Mouse (Mus musculus): ENCODE measurements around the gene Vdr. TPM values are rescaled to one million over a fixed set of nuclear protein-coding genes. Genes with fewer than 3 reads are reported as not detected.

Vdr gene
- polyA plus RNA-seq, 1 experiment from 2014 or later: 8.1 TPM

DNA sequence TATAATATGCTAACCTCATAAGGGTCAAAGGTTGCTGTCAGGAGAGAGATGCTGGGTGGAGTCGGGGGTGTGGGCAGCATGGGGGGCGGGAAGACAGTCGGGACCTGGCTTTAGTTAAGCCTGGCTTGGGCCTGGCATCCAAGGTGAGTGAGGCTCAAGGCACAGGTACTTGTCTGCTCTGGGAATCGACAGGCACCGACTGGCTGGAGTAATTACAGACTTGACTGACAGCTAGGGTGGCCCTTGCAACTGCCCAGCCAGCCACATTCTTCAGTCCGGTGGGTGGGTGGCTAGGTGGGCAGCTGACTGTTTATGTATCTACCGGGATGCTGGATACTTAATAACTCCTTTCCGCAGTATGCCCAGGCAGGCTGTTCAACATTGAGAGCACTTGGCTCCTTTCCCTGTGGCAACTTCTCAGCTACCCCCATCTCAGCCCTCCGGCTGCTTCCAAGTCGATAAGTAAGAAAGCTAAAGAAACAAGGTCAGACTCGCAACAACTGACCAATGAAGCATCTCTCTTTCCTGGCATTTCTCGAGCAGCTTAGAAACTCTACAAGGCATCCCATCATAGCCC, 10.0 kb downstream of the Vdr start:
- Histone ChIP-seq H3K4me2 (replicated peaks) (no peak overlapping the region), H3K9me3 (replicated peaks) (no peaks in the 10 kb centered on the region), H3K27me3 (peaks cover 6% of the 10 kb centered on the region; the same call in 1 of the 2 replicates), H3K4me3 (replicated peaks) (no peak overlapping the region), H3K9ac (no peak overlapping the region), H3K4me1 (peaks cover 23% of the 10 kb centered on the region), H3K27ac (replicated peaks) (no peak overlapping the region), H3K36me3 (no peaks in the 10 kb centered on the region)
- no peak for ATAC-seq (ENCODE audit: insufficient number of reproducible peaks, low FRiP score, low TSS enrichment, low read depth)
- WGBS: 58% methylated on average over 12 of the region's 12 CpGs

DNA sequence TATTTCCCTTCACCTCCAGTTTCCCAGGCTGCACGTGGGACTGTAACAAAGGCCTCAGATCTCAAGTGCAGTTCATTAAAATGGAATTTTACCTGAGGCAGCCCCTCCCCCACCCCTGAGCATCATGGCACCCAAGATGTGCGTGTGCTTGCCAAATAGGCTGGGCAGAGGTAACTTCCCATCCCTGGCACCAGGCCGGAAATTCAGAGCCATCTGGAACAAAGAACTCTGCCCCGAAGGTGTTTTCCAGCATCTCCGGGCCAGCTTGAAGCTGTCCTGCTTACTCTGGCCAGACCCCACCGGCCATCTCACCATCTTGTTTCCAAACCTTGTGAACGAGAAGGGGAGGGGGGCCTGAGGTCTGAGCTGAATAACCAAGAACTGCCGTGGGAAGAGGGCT, 10.7 kb downstream of the Vdr start:
- Histone ChIP-seq H3K4me3 (replicated peaks) (no peak overlapping the region), H3K36me3 (no peaks in the 10 kb centered on the region), H3K4me2 (replicated peaks) (no peak overlapping the region), H3K27ac (replicated peaks) (no peak overlapping the region), H3K4me1 (peaks cover 23% of the 10 kb centered on the region), H3K9ac (no peak overlapping the region), H3K27me3 (peaks cover 3% of the 10 kb centered on the region; the same call in 1 of the 2 replicates), H3K9me3 (replicated peaks) (no peaks in the 10 kb centered on the region)
- ATAC-seq (ENCODE audit: insufficient number of reproducible peaks, low FRiP score, low TSS enrichment, low read depth): no peak
- WGBS: 63% methylated on average over 8 of the region's 8 CpGs

DNA sequence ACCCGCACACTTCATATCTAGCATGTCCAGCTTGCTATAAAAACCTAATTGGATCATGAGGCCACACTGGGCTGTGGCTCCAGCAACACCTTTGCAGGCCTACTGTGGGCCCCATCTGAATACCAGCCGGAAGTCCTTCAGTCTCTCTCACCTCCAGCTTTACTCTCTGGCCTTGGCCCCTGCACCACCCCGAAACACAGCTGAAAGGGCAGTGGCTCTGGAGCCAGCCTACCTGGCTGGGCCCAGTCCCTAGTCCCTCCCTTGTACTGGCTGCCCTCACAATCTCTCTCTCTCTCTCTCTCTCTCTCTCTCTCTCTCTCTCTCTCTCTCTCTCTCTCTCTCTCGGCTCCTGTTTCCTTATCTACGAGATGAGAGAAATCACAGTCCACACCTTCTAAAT, 11.6 kb downstream of the Vdr start:
- Histone ChIP-seq H3K9ac (no peak overlapping the region), H3K27ac (replicated peaks) (no peak overlapping the region), H3K4me1 (peaks cover 16% of the 10 kb centered on the region), H3K4me3 (replicated peaks) (no peak overlapping the region), H3K9me3 (replicated peaks) (no peaks in the 10 kb centered on the region), H3K36me3 (no peaks in the 10 kb centered on the region), H3K27me3 (no peaks in the 10 kb centered on the region), H3K4me2 (replicated peaks) (no peak overlapping the region)
- no peak for ATAC-seq (ENCODE audit: insufficient number of reproducible peaks, low FRiP score, low TSS enrichment, low read depth)
- 88% methylated on average over 5 of the region's 5 CpGs for WGBS

DNA sequence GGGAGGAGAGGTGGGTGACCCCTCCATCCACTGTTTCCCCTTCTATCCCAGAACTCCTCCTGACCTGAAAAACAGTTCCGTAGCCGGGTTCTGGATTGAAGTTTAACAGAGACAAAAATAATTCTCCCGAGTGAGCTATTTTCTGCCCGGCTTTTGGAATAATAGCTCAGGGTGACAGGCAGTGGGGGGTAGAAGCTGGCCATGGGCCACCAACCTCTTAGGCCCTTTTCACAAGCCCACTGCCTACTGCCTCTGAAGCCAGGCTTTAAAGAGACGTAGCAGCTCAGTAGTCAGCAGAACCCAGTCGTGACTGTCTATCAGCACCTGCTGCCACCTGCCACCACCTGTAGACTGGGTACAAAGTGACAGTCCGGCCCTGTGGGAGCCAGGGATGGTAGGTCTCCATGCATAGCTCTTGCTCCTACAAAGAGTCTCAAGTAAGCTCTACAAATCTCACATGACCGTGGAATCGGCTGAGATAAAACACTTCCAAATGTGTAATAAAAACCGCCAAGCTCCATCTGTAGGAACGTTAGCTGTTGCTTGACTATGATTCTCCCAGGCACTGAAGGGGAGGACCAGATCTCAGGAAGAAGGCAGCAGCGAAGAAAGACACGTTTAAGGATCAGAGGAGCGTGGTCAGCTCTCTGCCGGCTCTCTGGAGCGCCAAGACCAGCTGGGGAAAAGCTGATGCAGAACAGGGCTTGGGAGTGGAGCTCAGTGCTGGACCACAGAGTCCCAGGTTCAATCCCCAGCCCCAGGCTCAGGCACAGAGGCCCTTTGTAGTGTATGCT, 13.4 kb downstream of the Vdr start:
- Histone ChIP-seq H3K27me3 (no peaks in the 10 kb centered on the region), H3K9me3 (replicated peaks) (no peaks in the 10 kb centered on the region), H3K4me2 (replicated peaks) (no peak overlapping the region), H3K4me1 (peaks cover 16% of the 10 kb centered on the region), H3K9ac (no peak overlapping the region), H3K36me3 (no peaks in the 10 kb centered on the region), H3K4me3 (replicated peaks) (no peak overlapping the region), H3K27ac (replicated peaks) (no peak overlapping the region)
- 59% methylated on average over 16 of the region's 16 CpGs for WGBS
- ATAC-seq (ENCODE audit: insufficient number of reproducible peaks, low FRiP score, low TSS enrichment, low read depth): no peak

DNA sequence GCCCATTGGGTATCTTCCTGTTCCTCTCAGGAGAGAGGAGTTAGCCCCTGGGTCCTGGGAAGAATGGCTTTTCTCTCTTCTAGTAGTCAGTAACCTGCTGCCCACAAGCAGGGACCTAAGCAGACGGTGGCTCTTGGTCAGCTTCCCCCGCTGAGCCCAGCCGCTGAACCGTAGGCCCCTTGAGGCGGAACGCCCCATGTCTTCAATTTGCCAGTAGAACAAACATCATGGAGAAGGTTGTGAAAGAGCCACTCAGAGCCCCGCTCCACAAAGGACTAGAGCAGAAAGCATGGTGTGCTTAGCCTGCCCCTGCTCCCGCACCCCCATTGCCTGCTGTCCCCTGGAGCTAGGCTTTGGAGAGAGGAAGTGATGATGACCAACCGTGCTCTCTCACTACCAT, 14.1 kb downstream of the Vdr start:
- Histone ChIP-seq H3K4me3 (replicated peaks) (no peak overlapping the region), H3K9me3 (replicated peaks) (no peaks in the 10 kb centered on the region), H3K4me2 (replicated peaks) (no peak overlapping the region), H3K36me3 (no peaks in the 10 kb centered on the region), H3K27ac (replicated peaks) (no peak overlapping the region), H3K27me3 (no peaks in the 10 kb centered on the region), H3K9ac (no peak overlapping the region), H3K4me1 (peaks cover 16% of the 10 kb centered on the region)
- no peak for ATAC-seq (ENCODE audit: insufficient number of reproducible peaks, low FRiP score, low TSS enrichment, low read depth)
- WGBS: 78% methylated on average over 9 of the region's 9 CpGs

DNA sequence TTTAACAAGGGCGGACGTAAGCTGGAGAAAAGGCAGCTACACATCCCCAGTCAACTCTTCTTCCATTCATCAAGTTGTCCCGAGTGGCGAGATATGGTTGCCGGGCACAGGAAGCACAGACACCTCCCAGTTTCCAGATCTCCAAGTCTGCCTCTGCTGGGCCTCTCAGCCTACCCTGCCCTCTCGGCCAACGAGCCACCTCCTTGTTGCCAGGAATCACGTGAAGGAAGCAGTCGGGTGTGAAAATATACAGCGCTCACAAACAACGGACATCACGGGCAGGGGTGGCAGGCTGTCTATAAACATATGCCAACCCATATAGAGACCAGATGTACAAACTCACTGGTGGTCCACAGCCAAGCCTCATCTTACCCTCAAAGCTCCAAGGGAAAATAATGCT, 14.6 kb downstream of the Vdr start:
- ATAC-seq (ENCODE audit: insufficient number of reproducible peaks, low FRiP score, low TSS enrichment, low read depth): no peak
- Histone ChIP-seq H3K9me3 (replicated peaks) (no peaks in the 10 kb centered on the region), H3K27ac (replicated peaks) (no peak overlapping the region), H3K27me3 (no peaks in the 10 kb centered on the region), H3K4me3 (replicated peaks) (no peak overlapping the region), H3K4me1 (peaks cover 16% of the 10 kb centered on the region), H3K9ac (no peak overlapping the region), H3K4me2 (replicated peaks) (no peak overlapping the region), H3K36me3 (no peaks in the 10 kb centered on the region)
- 60% methylated on average over 12 of the region's 12 CpGs for WGBS

DNA sequence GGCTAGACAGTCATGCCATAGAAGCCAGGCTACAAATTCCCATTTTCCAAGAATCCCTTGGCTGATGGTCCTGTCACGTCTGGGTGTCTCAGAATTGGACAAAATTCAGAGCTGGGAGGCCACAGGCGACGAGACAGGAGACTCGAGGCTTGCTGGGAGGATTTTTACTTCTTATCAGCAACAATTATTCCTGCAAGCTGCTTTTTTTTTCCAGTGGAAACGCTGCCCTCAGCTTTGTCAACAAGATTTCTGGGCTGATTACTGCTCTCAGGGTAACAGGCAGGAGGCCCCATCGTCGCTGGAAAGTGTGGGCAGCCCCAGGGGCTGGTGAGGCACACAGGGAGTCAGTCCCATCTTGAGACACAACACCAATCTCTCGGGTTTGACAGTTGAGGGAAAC, 17.9 kb downstream of the Vdr start:
- no peak overlapping the region for H3K4me2 ChIP-seq (replicated peaks)
- no peak overlapping the region for H3K9ac ChIP-seq
- no peak overlapping the region for H3K27ac ChIP-seq (replicated peaks)
- H3K27me3 ChIP-seq: no peaks in the 10 kb centered on the region
- no peaks in the 10 kb centered on the region for H3K9me3 ChIP-seq (replicated peaks)
- WGBS: 52% methylated on average over 8 of the region's 8 CpGs
- no peak overlapping the region for H3K4me3 ChIP-seq (replicated peaks)
- H3K4me1 ChIP-seq: peaks cover 18% of the 10 kb centered on the region
- no peaks in the 10 kb centered on the region for H3K36me3 ChIP-seq
- no peak for ATAC-seq (ENCODE audit: insufficient number of reproducible peaks, low FRiP score, low TSS enrichment, low read depth)

DNA sequence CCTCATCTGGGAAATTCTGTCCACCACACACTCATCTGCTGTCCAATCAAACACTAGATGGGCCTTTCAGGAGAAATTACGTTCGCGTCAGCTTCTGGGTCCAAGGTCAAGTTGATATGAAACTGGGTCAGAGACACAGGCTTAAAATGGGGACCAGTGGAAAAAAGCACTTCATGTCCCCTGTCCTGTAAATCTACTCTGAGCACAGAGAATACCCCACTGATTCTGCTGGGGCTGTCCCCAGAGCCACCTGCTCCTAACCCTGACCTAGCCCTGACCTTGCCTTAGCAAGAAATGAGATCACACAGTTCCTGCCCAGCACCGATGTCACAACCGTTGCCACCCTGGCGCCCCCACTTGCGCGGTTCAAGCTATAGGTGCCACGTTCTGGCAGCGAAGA, 20.0 kb downstream of the Vdr start:
- Histone ChIP-seq H3K4me3 (replicated peaks) (no peak overlapping the region), H3K36me3 (no peaks in the 10 kb centered on the region), H3K9ac (no peak overlapping the region), H3K9me3 (replicated peaks) (no peaks in the 10 kb centered on the region), H3K27ac (replicated peaks) (no peak overlapping the region), H3K4me1 (peaks cover 5% of the 10 kb centered on the region; the same call in 1 of the 2 replicates), H3K4me2 (replicated peaks) (no peak overlapping the region), H3K27me3 (no peaks in the 10 kb centered on the region)
- ATAC-seq (ENCODE audit: insufficient number of reproducible peaks, low FRiP score, low TSS enrichment, low read depth): no peak
- 91% methylated on average over 10 of the region's 10 CpGs for WGBS

DNA sequence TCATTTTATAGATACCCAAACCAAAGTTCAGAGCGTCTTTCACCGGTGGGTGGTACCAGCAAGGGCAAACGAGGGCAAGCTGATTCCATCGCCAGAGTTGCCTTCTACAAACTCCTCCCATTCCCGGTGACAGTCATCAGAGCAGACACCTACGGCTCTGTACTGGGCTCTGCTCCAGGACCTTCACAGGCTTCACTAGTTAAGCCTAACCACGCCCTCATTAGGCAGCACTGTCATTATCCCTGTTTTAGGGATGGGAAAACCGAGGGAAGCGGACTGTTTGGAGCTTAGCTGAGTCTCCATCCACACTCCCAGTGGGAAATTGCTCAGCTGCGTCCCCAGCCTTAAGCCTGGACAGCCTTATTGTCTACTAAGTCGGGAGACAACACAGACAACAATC, 20.4 kb downstream of the Vdr start:
- H3K4me3 ChIP-seq (replicated peaks): no peak overlapping the region
- no peak overlapping the region for H3K9ac ChIP-seq
- H3K27ac ChIP-seq (replicated peaks): no peak overlapping the region
- no peaks in the 10 kb centered on the region for H3K27me3 ChIP-seq
- no peaks in the 10 kb centered on the region for H3K36me3 ChIP-seq
- WGBS: 60% methylated on average over 11 of the region's 11 CpGs
- H3K4me1 ChIP-seq: peaks cover 5% of the 10 kb centered on the region; the same call in 1 of the 2 replicates
- H3K9me3 ChIP-seq (replicated peaks): no peaks in the 10 kb centered on the region
- no peak overlapping the region for H3K4me2 ChIP-seq (replicated peaks)
- ATAC-seq (ENCODE audit: insufficient number of reproducible peaks, low FRiP score, low TSS enrichment, low read depth): no peak

DNA sequence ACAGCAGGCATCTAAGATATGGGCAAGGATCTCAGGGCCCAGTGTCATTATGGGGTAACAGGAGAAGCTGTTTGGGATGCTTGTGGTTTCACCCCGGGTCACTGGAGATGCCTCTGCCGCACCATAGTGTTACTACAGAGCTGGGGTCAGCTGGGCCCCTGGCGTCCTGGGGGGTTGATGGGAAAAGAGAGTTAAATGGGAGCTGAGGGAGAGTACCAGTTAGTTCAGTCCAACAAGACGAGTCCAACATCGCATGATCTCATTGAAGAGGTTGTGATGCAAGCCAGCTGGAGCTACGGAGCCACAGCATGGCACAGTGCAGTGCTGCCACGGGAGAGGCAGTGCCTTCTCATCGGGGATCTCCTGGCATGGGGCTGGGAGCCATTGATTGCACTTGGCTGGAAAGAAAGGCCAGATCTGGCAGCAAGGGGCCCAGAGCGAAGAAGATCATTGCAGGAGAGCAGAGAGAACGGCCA, 22.9 kb downstream of the Vdr start:
- no peak overlapping the region for H3K4me3 ChIP-seq (replicated peaks)
- no peak for ATAC-seq (ENCODE audit: insufficient number of reproducible peaks, low FRiP score, low TSS enrichment, low read depth)
- 70% methylated on average over 10 of the region's 10 CpGs for WGBS
- H3K27me3 ChIP-seq: no peaks in the 10 kb centered on the region
- H3K9ac ChIP-seq: no peak overlapping the region
- H3K36me3 ChIP-seq: no peaks in the 10 kb centered on the region
- H3K9me3 ChIP-seq (replicated peaks): no peaks in the 10 kb centered on the region
- H3K4me2 ChIP-seq (replicated peaks): no peak overlapping the region
- H3K4me1 ChIP-seq: peaks cover 5% of the 10 kb centered on the region; the same call in 1 of the 2 replicates
- H3K27ac ChIP-seq (replicated peaks): no peak overlapping the region

DNA sequence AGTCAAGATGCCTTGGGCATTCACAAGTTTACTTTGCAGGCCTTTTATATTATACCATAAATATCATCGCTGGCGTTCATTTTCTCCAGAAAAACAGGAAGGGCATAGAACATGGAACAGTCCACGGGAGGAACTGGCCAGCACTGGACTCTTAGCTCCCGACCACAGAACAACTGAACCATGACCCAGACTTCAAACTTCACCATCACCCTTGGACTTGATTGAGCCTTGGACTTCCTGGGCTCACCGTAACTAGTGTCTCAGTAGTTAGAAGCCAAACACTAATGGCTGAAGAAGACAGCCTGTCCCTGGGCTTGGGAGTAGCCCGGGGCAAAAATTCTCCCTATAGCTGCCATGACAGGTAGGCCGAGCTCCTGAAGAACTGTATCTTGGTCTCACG, 29.0 kb downstream of the Vdr start:
- peaks cover 3% of the 10 kb centered on the region; the same call in 1 of the 2 replicates for H3K4me1 ChIP-seq
- H3K27ac ChIP-seq (replicated peaks): no peak overlapping the region
- H3K36me3 ChIP-seq: no peaks in the 10 kb centered on the region
- no peak for ATAC-seq (ENCODE audit: insufficient number of reproducible peaks, low FRiP score, low TSS enrichment, low read depth)
- no peak overlapping the region for H3K4me3 ChIP-seq (replicated peaks)
- no peak overlapping the region for H3K4me2 ChIP-seq (replicated peaks)
- H3K9ac ChIP-seq: no peak overlapping the region
- no peaks in the 10 kb centered on the region for H3K27me3 ChIP-seq
- 87% methylated on average over 8 of the region's 8 CpGs for WGBS
- no peaks in the 10 kb centered on the region for H3K9me3 ChIP-seq (replicated peaks)

All from embryonic facial prominence, embryonic 15.5 days (tissue).